Mouse (Mus musculus) myocyte (in vitro differentiated cells): ENCODE measurements at regions not wholly inside any gene's neighbourhood (a gene's known extent, or its start where the extent isn't known, plus 50 kb on each side); places are given as distances from the start of the nearest gene placed in this dataset.

ENCODE experiments used
- H3K27me3 ChIP-seq: one replicate; pipeline ENCODE4 v1.6.1; 2011; ENCODE audit not compliant: control insufficient read depth, insufficient read depth, insufficient read length
- H3K36me3 ChIP-seq: one replicate; pipeline ENCODE4 v1.6.1; 2011; ENCODE audit not compliant: control insufficient read depth, insufficient read depth
- H3K4me2 ChIP-seq: one replicate; pipeline ENCODE4 v1.6.1; 2011; ENCODE audit warnings: low read depth, control low read depth
- H3K4me3 ChIP-seq: one replicate; pipeline ENCODE4 v1.5.1; 2011; ENCODE audit warnings: mild to moderate bottlenecking, control low read depth, moderate library complexity
- H3K79me2 ChIP-seq: one replicate; pipeline ENCODE4 v1.6.1; 2011; ENCODE audit not compliant: control insufficient read depth, insufficient read depth
- H3ac ChIP-seq: one replicate; pipeline ENCODE4 v1.6.1; 2011; ENCODE audit not compliant: control insufficient read depth, insufficient read length
- CEBPB ChIP-seq: IDR thresholded peaks from 2 replicates; pipeline ENCODE4 v1.6.1; 2011; ENCODE audit warnings: mild to moderate bottlenecking, moderate library complexity; ENCODE audit not compliant: poor library complexity, insufficient read depth, severe bottlenecking
- E2F4 ChIP-seq: IDR thresholded peaks from one replicate; pipeline ENCODE4 v1.6.1; 2011; ENCODE audit warnings: mild to moderate bottlenecking, control low read depth, moderate library complexity; ENCODE audit not compliant: insufficient read depth
- MAX ChIP-seq: IDR thresholded peaks from one replicate; pipeline ENCODE4 v1.6.1; 2011; ENCODE audit warnings: low read depth, mild to moderate bottlenecking, control low read depth
- MYOD1 ChIP-seq, 3 experiments: IDR thresholded peaks; one replicate each; pipeline ENCODE4 v1.6.1; 2011; ENCODE audit warnings: control low read depth in 2 of 3, low read depth in 2 of 3, mild to moderate bottlenecking in 2 of 3, moderate library complexity in 1 of 3; ENCODE audit not compliant: insufficient read length in 2 of 3, control insufficient read depth in 1 of 3
- MYOG ChIP-seq, 3 experiments: IDR thresholded peaks; one replicate each; pipeline ENCODE4 v1.6.1; 2011; ENCODE audit warnings: control low read depth in 2 of 3, low read depth in 2 of 3, mild to moderate bottlenecking in 2 of 3; ENCODE audit not compliant: insufficient read length in 2 of 3, control insufficient read depth in 1 of 3, insufficient read depth in 1 of 3
- POLR2A ChIP-seq: IDR thresholded peaks from one replicate; pipeline ENCODE4 v1.6.1; 2011; ENCODE audit warnings: low read depth, mild to moderate bottlenecking, control low read depth, moderate library complexity; ENCODE audit not compliant: insufficient read length
- POLR2AphosphoS2 ChIP-seq: IDR thresholded peaks from one replicate; pipeline ENCODE4 v1.6.1; 2011; ENCODE audit warnings: low read depth, control low read depth; ENCODE audit not compliant: insufficient read length
- REST ChIP-seq: IDR thresholded peaks from one replicate; pipeline ENCODE4 v1.6.1; 2011; ENCODE audit warnings: mild to moderate bottlenecking, control low read depth, moderate library complexity; ENCODE audit not compliant: insufficient read depth, insufficient read length
- SRF ChIP-seq: IDR thresholded peaks from one replicate; pipeline ENCODE4 v1.6.1; 2011; ENCODE audit warnings: low read depth; ENCODE audit not compliant: control insufficient read depth, insufficient read length
- TCF12 ChIP-seq: IDR thresholded peaks from one replicate; pipeline ENCODE4 v1.6.1; 2011; ENCODE audit warnings: mild to moderate bottlenecking, control low read depth; ENCODE audit not compliant: poor library complexity, insufficient read depth, severe bottlenecking
- TCF3 ChIP-seq: IDR thresholded peaks from one replicate; pipeline ENCODE4 v1.6.1; 2011; ENCODE audit warnings: low read depth, control low read depth; ENCODE audit not compliant: insufficient read length
- USF1 ChIP-seq: IDR thresholded peaks from one replicate; pipeline ENCODE4 v1.6.1; 2011; ENCODE audit warnings: low read depth, mild to moderate bottlenecking, control low read depth, moderate library complexity

DNA sequence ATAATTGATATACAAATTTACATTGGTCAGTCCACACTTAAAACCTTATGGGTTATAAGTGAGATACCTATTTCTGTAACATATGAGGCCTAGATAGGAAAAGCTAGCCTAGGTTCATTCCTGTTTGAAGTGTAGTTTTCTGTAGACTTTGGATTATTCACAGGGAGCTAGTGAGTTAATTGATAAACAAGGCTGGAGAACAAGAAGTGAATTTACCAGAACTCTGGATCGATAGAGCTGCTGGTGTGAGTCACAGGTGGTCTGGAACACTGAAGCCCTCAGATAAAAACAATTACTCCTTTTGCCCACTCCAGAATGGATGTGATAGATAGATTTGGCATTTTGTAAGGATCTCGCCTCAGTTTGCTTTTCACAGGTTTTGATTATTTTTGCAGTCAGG is 62.0 kb upstream of the Rtl1 start:
- Histone ChIP-seq H3K4me2 (no peak overlapping the region), H3K27me3 (no peaks in the 10 kb centered on the region), H3K4me3 (no peak overlapping the region), H3ac (no peak overlapping the region), H3K79me2 (no peaks in the 10 kb centered on the region), H3K36me3 (no peaks in the 10 kb centered on the region)
- TF ChIP-seq POLR2AphosphoS2 (no peak), USF1 (no peak)

DNA sequence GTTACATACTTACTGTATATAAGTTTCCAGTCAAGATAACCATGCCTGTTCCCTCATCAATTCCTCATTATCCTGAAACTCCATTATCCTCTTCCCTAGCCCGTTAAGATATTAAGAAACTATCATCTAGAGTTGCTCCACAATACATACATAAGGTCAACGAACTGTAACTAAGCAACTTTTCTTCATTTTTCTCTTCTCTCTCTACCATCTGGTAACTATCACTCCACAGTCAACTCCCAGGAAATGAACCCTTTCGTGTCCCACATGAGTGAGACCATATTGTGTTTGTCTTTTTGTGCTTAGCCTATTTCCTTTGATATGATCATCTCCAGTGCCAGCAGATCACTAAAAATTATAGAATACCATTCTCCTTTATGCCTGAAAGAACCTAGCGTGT is 74.6 kb upstream of the Rtl1 start:
- no peaks in the 10 kb centered on the region for H3K79me2 ChIP-seq
- H3K4me3 ChIP-seq: no peak overlapping the region
- no peaks in the 10 kb centered on the region for H3K36me3 ChIP-seq
- no peak overlapping the region for H3ac ChIP-seq
- TF ChIP-seq MAX (no peak), SRF (no peak)
- H3K4me2 ChIP-seq: no peak overlapping the region
- no peaks in the 10 kb centered on the region for H3K27me3 ChIP-seq

DNA sequence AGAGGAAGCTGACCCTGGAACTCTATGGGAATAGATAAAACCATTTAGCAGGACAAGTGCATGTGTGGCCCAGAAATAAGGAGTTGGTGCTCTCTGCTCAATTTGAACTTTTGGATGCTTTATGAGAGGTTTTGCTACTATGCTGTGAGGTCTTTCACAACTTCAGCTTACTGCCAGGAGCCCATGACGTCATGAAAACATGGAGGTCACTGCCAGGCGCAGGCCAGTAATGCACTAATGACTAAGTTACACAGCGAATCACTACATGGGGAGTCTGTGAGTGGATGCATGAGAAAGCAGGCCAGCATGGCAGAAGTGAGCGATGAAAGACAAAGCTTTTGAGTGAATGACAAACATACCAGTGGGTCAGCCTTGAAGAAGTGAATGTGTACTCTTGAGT is 93.9 kb upstream of the Rtl1 start:
- Histone ChIP-seq H3K27me3 (no peaks in the 10 kb centered on the region), H3K36me3 (no peaks in the 10 kb centered on the region), H3K79me2 (no peaks in the 10 kb centered on the region), H3K4me3 (no peak overlapping the region), H3ac (no peak overlapping the region), H3K4me2 (no peak overlapping the region)
- TF ChIP-seq MYOG (IDR thresholded peaks at IDR 0.05; ENCODE audit: control insufficient read depth in 1 of 3, insufficient read depth in 1 of 3, insufficient read length in 2 of 3, low read depth in 2 of 3) (no peak), TCF12 (no peak), E2F4 (no peak), REST (no peak), MAX (no peak)

DNA sequence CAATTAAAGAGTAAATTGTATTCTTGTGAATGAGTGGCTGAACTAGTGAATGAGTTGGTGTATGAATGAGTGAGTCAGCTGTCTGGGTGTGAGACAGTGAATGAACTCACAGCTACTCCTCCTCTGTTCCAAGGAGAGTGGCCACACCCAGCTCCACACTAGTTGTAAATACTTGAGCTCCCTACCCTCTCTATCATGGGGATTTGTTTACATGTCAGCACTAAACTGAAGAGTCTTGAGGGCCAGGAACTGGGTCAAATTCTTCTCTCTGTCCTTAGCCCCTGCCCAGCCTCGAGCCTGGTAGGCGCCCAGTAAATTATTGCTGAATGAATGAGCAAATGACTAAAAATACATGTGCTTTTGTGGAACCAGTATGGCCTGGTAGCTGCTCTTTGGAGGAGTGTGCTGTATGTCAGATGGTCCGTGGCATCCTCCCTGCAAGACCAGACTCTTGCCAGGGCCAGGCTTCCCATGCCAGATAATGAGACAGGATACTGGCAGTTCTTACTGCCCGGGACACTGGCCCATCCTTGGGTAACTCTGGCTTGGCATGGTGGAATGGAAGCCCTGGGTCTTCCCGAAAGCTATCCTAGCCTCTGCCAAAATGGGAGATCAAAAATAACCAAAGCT is 94.8 kb upstream of the Rtl1 start:
- TF ChIP-seq MYOG (IDR thresholded peaks at IDR 0.05; ENCODE audit: control insufficient read depth in 1 of 3, insufficient read depth in 1 of 3, insufficient read length in 2 of 3, low read depth in 2 of 3) (no peak), REST (no peak), USF1 (no peak), MYOD1 (IDR thresholded peaks at IDR 0.05; ENCODE audit: control insufficient read depth in 1 of 3, insufficient read length in 2 of 3, low read depth in 2 of 3) (no peak), POLR2AphosphoS2 (no peak), CEBPB (no peak), E2F4 (no peak), TCF3 (no peak), MAX (no peak), SRF (no peak), TCF12 (no peak), POLR2A (no peak)
- Histone ChIP-seq H3ac (no peak overlapping the region), H3K4me3 (no peak overlapping the region), H3K79me2 (no peaks in the 10 kb centered on the region), H3K4me2 (no peak overlapping the region), H3K36me3 (no peaks in the 10 kb centered on the region), H3K27me3 (no peaks in the 10 kb centered on the region)

DNA sequence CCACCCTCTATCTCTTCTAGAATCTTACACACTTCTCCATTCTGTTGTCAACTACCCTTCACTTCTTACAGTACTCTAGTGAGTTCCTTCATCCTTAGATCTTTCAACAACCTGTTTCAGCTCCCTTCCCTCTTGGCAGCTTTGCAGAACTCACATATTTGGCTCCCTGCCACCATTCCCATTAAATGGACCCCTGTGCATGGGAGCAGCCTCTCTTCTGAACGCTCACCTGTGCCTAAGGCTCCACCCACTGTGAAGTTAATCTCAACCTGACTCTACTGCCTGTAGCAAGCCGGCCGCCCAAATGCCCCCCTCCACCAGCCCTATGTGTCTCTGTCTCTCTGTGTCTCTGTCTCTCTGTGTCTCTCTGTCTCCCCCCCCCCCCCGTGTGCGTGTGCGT is 106.7 kb upstream of the Rtl1 start:
- H3K79me2 ChIP-seq: no peaks in the 10 kb centered on the region
- peaks cover 6% of the 10 kb centered on the region for H3K27me3 ChIP-seq
- H3K4me2 ChIP-seq: no peak overlapping the region
- no peak overlapping the region for H3ac ChIP-seq
- H3K36me3 ChIP-seq: no peaks in the 10 kb centered on the region
- no peak for TF ChIP-seq POLR2A
- TF ChIP-seq SRF: no peak
- TF ChIP-seq USF1: no peak
- TF ChIP-seq MYOD1 (IDR thresholded peaks at IDR 0.05; ENCODE audit: control insufficient read depth in 1 of 3, insufficient read length in 2 of 3, low read depth in 2 of 3): no peak
- no peak for TF ChIP-seq REST
- no peak for TF ChIP-seq MYOG (IDR thresholded peaks at IDR 0.05; ENCODE audit: control insufficient read depth in 1 of 3, insufficient read depth in 1 of 3, insufficient read length in 2 of 3, low read depth in 2 of 3)
- no peak overlapping the region for H3K4me3 ChIP-seq

DNA sequence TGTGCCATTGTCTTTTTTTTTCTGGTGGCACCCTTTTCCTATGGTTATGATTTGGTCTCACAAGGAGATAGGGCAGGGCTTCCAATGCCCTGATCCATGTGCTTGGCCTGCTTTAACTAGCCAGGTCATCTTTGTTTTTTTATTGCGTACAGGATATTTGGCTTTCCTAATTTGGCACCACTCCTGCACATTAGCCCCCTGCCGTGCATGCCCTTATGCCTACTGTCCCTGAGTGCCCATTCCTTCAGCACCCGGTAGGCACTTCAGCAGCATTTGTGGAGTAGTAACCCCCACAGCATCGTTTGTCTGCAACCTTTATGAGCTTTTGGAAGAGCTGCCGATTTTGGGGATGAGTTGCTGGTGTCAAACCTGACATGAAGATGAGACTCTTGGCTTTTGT is 109.5 kb upstream of the Rtl1 start:
- Histone ChIP-seq H3K36me3 (no peaks in the 10 kb centered on the region), H3K79me2 (no peaks in the 10 kb centered on the region), H3K4me2 (no peak overlapping the region), H3K4me3 (no peak overlapping the region), H3ac (no peak overlapping the region), H3K27me3 (peaks cover 6% of the 10 kb centered on the region)
- TF ChIP-seq MYOD1 (IDR thresholded peaks at IDR 0.05; ENCODE audit: control insufficient read depth in 1 of 3, insufficient read length in 2 of 3, low read depth in 2 of 3) (no peak), POLR2AphosphoS2 (no peak), SRF (no peak), REST (no peak), E2F4 (no peak), TCF12 (no peak), POLR2A (no peak), TCF3 (no peak), MAX (no peak), CEBPB (no peak), MYOG (IDR thresholded peaks at IDR 0.05; ENCODE audit: control insufficient read depth in 1 of 3, insufficient read depth in 1 of 3, insufficient read length in 2 of 3, low read depth in 2 of 3) (no peak), USF1 (no peak)
